Mouse (Mus musculus): ENCODE results near the gene Shroom2.

DNA sequence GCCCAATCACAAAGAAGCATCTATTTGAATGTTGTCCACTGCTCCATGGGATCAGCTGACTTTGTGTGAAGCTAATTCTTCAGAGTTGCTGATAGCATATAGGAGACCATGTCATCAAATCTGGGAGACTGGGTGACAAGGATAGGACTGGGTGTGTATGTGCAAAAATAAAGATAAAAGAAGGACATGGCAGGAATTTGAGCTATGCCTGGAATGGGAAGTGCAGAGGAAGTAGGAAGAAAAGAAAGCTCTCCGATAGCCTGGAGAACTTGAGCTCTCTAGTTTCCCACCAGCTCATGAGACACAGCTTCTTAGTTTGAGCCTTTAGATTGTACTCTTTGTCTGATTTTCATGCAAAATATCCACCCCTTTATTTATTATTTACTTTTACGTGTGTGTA, 19.3 kb upstream of the Shroom2 start:
- TF ChIP-seq CTCF (IDR thresholded peaks at IDR 0.05; ENCODE audit: control insufficient read depth, insufficient read depth, low read length) (no peak), POLR2A (IDR thresholded peaks at IDR 0.05; ENCODE audit: borderline replicate concordance, control insufficient read depth, low read depth, low read length) (no peak)
